Mouse (Mus musculus) liver, embryonic 11.5 days (tissue): ENCODE measurements around the gene Crx. TPM values are rescaled to one million over a fixed set of nuclear protein-coding genes. Genes with fewer than 3 reads are reported as not detected.

Experiments used
- polyA plus RNA-seq: library from polyadenylated mRNA; unstranded; fragments of >200 nt; fragmentation: Nextera tagmentation; extraction: Ambion mirVana; gene quantifications from 2 replicates; pipeline ENCODE4 v1.2.1, GENCODE M21; 2014

The Crx gene
- polyA plus RNA-seq, 1 experiment from 2014 or later, result not detected

Other genes starting within 250 kb of the Crx start
- not detected in 2 replicates for gene Obox3, start 240.1 kb downstream of the Crx start, polyA plus RNA-seq
- not detected in 2 replicates for gene Obox5, start 129.8 kb downstream of the Crx start, polyA plus RNA-seq
- not detected in 2 replicates for gene Obox6, start 40.3 kb downstream of the Crx start, polyA plus RNA-seq
- not detected in 2 replicates for gene Crxos, start 2.6 kb upstream of the Crx start, polyA plus RNA-seq
- 557 and 609 TPM in 2 replicates for gene Selenow, start 42.4 kb upstream of the Crx start, polyA plus RNA-seq
- gene Nop53, start 66.1 kb upstream of the Crx start, polyA plus RNA-seq, result 217 and 219 TPM in 2 replicates
- 7.5 and 10.8 TPM in 2 replicates for gene Ehd2, start 87.6 kb upstream of the Crx start, polyA plus RNA-seq
- 5.3 and 7.3 TPM in 2 replicates for gene Bicra, start 168.0 kb upstream of the Crx start, polyA plus RNA-seq
- not detected in 2 replicates for gene Zfp541, start 181.8 kb upstream of the Crx start, polyA plus RNA-seq
- 167 and 174 TPM in 2 replicates for gene Napa, start 218.5 kb upstream of the Crx start, polyA plus RNA-seq
- gene Kptn, start 239.9 kb upstream of the Crx start, polyA plus RNA-seq, result 20.2 and 20.7 TPM in 2 replicates
- 0.07 and 0.18 TPM in 2 replicates for gene Slc8a2, start 249.9 kb upstream of the Crx start, polyA plus RNA-seq